Mouse (Mus musculus): ENCODE data around the gene Tle1. TPM values are rescaled to one million over a fixed set of nuclear protein-coding genes. Genes with fewer than 3 reads are reported as not detected.
A peak's percentile ranks its signal among the peaks of the same experiment; 100 is the strongest.

Tle1 gene
- polyA plus RNA-seq, 1 experiment from 2014 or later: 29.8 TPM

DNA sequence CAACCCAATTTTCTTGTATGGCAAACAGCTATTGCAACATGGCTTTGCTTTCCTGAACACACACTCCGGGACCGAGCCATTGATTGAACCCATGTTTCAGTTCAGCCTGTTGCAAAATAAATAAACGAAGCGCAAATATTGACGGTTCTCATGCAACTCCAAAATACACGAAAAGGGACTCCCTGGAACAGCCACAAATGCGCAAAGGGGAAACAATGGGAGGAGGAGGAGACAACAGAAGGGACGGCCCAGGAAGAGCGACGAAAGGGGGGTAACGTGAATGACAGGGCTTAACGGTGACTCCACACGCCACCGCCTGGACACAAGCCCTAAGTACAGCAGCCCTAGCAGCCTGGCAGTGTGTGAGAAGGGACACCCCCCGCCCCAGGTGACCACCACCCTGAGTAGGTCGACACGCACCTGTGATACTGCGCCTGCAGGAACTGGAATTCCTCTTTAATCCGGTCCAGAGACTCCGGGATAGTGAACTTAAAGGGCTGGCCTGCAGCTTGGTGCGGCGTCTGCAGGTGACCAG is 1.8 kb downstream of the Tle1 start:
- under 1% methylated on average over 22 of the region's 22 CpGs for WGBS
- Histone ChIP-seq H3K27me3 (ENCODE audit: control insufficient read depth, insufficient read depth, low read length) (no peaks in the 10 kb centered on the region), H3K4me1 (ENCODE audit: control insufficient read depth, insufficient read depth, low read length) (peaks cover 21% of the 10 kb centered on the region), H3K4me3 (ENCODE audit: low read depth, low read length) (peak overlapping the region; percentile 85), H3K9ac (replicated peaks; ENCODE audit: low read depth, low read length) (peak overlapping the region; percentile 88), H3K4me2 (ENCODE audit: low read depth, low read length) (peak overlapping the region; percentile 78), H3K36me3 (ENCODE audit: control insufficient read depth, insufficient read depth, low read length) (no peaks in the 10 kb centered on the region), H3K27ac (ENCODE audit: low read depth, low read length) (no peak overlapping the region), H3K9me3 (ENCODE audit: control insufficient read depth, low read length) (no peaks in the 10 kb centered on the region)
- peak; percentile 38 for ATAC-seq (ENCODE audit: low read depth)

DNA sequence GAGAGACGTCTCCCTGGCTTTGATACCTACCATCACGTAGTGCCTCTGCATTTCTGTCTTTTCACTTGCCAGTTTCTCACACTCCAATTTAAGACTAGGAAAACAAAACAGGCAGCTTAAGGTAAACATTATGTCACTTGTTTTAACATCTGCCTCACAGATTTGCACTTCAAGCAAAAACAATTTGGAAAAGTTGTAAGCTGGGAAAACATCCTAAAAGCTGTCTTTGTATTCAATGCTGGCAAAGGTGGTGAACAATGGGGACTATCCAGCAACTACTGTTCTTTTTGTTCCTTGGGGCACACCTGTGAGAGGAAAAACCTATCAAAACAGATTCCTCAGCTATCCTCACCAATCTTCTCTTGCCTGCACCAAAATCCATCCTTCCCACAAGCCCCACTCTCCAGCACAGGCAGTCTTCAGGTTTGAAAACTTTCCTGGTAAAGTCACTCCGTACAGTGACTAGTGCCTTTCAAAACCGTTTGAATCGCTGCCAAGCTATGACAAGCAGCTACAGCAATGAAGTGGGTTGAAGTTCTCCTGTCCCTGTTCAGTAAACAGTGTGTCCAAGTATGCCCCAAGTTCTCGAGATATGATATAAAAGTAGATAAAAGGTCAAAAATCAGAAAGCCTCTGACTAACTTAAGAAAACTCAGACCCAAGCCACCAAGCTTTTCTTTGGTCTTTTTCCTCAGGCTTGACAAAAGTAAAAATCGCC is 2.7 kb downstream of the Tle1 start:
- 13% methylated on average over 7 of the region's 7 CpGs for WGBS
- H3K27me3 ChIP-seq (ENCODE audit: control insufficient read depth, insufficient read depth, low read length): no peaks in the 10 kb centered on the region
- H3K4me1 ChIP-seq (ENCODE audit: control insufficient read depth, insufficient read depth, low read length): peaks cover 21% of the 10 kb centered on the region
- H3K4me3 ChIP-seq (ENCODE audit: low read depth, low read length): peak overlapping the region; percentile 85
- no peaks in the 10 kb centered on the region for H3K36me3 ChIP-seq (ENCODE audit: control insufficient read depth, insufficient read depth, low read length)
- ATAC-seq (ENCODE audit: low read depth): no peak
- no peaks in the 10 kb centered on the region for H3K9me3 ChIP-seq (ENCODE audit: control insufficient read depth, low read length)
- H3K9ac ChIP-seq (replicated peaks; ENCODE audit: low read depth, low read length): peak overlapping the region; percentile 88
- peak overlapping the region; percentile 78 for H3K4me2 ChIP-seq (ENCODE audit: low read depth, low read length)
- no peak overlapping the region for H3K27ac ChIP-seq (ENCODE audit: low read depth, low read length)

DNA sequence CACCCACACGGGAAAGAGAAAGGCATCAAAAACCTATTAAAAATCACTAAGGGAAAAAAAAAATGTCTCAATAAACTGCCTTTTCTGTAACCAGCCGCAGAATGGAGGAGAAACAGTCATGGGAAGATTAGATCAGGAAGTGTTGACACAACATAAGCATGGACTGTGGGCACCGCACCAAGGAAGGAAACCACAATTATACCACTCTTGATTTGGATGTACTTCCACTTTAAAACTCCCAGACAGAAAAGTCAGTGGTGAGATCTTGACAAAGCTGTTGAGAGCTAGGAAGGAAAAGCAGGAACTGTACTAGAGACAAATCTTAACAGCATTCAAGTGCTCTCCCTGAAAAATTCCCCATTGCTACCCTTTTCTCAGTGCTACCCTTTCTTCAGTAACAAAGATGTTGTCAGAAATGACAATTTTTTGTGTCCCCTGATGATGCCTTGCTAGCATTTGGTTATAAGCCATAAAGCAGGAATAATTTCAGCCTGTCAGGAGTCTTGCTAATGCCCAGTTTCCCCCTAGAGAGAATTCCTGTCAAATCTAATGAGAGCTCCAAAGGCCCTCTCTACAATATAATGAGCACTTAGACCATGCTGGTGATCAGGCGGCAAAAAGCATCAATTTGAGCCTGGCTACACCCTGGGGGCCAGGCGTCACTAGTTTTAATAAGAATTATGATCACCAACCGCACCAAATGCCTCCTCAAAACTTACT is 5.4 kb downstream of the Tle1 start:
- WGBS: 29% methylated on average over 6 of the region's 6 CpGs
- Histone ChIP-seq H3K27ac (ENCODE audit: low read depth, low read length) (no peak overlapping the region), H3K36me3 (ENCODE audit: control insufficient read depth, insufficient read depth, low read length) (no peaks in the 10 kb centered on the region), H3K27me3 (ENCODE audit: control insufficient read depth, insufficient read depth, low read length) (no peaks in the 10 kb centered on the region), H3K9me3 (ENCODE audit: control insufficient read depth, low read length) (no peaks in the 10 kb centered on the region), H3K4me2 (ENCODE audit: low read depth, low read length) (peak overlapping the region; percentile 78), H3K4me1 (ENCODE audit: control insufficient read depth, insufficient read depth, low read length) (peaks cover 21% of the 10 kb centered on the region), H3K4me3 (ENCODE audit: low read depth, low read length) (peak overlapping the region; percentile 11; the same call in 1 of the 2 replicates), H3K9ac (replicated peaks; ENCODE audit: low read depth, low read length) (no peak overlapping the region)
- no peak for ATAC-seq (ENCODE audit: low read depth)

DNA sequence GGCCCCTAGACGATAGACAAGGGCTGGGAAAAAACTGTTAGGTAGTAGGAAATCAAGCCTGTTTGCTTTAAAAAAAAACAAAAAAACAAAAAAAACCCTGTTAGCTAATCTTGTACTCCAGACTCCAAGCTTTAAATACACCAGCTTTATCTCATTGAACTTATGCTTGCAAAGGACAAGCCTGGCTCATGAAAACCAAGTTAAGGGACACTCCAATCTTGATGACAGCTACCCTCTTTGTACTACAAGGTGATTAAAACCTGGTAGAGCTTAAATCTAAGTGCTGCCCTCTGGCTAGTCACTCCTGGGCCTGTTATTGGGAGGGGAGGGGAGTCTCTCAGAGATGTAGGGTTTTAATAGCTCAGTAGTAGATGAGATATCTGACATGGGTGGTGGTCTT is 7.4 kb downstream of the Tle1 start:
- Histone ChIP-seq H3K4me1 (ENCODE audit: control insufficient read depth, insufficient read depth, low read length) (peaks cover 21% of the 10 kb centered on the region), H3K27ac (ENCODE audit: low read depth, low read length) (no peak overlapping the region), H3K27me3 (ENCODE audit: control insufficient read depth, insufficient read depth, low read length) (no peaks in the 10 kb centered on the region), H3K36me3 (ENCODE audit: control insufficient read depth, insufficient read depth, low read length) (no peaks in the 10 kb centered on the region), H3K9ac (replicated peaks; ENCODE audit: low read depth, low read length) (no peak overlapping the region), H3K4me3 (ENCODE audit: low read depth, low read length) (no peak overlapping the region), H3K4me2 (ENCODE audit: low read depth, low read length) (no peak overlapping the region), H3K9me3 (ENCODE audit: control insufficient read depth, low read length) (no peaks in the 10 kb centered on the region)
- WGBS: 84% methylated on average over 1 of the region's 1 CpGs
- no peak for ATAC-seq (ENCODE audit: low read depth)

DNA sequence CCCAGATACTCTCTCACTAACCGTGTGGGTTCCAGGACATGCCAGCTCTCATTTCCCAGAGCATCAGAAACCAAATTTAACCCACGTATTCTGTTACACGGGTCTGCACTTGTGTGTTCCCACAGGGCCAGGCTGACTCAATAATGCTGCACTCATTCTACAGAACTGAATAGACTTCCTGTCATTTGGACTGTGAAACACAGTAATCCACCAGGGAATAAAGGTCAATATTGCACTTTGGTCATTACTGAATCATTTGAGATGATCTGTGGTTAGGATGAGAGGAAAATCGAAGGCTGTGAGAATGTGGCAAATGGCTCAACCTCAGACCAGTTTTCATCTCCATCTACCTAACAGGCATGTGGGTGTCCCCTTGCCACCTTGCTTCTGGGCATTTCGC is 16.2 kb downstream of the Tle1 start:
- no peak overlapping the region for H3K4me2 ChIP-seq (ENCODE audit: low read depth, low read length)
- H3K9ac ChIP-seq (replicated peaks; ENCODE audit: low read depth, low read length): no peak overlapping the region
- peaks cover 11% of the 10 kb centered on the region for H3K4me1 ChIP-seq (ENCODE audit: control insufficient read depth, insufficient read depth, low read length)
- ATAC-seq (ENCODE audit: low read depth): peak; percentile 25; the same call in 1 of the 2 replicates
- no peak overlapping the region for H3K27ac ChIP-seq (ENCODE audit: low read depth, low read length)
- no peaks in the 10 kb centered on the region for H3K27me3 ChIP-seq (ENCODE audit: control insufficient read depth, insufficient read depth, low read length)
- H3K36me3 ChIP-seq (ENCODE audit: control insufficient read depth, insufficient read depth, low read length): no peaks in the 10 kb centered on the region
- 66% methylated on average over 5 of the region's 5 CpGs for WGBS
- H3K4me3 ChIP-seq (ENCODE audit: low read depth, low read length): no peak overlapping the region
- no peaks in the 10 kb centered on the region for H3K9me3 ChIP-seq (ENCODE audit: control insufficient read depth, low read length)

DNA sequence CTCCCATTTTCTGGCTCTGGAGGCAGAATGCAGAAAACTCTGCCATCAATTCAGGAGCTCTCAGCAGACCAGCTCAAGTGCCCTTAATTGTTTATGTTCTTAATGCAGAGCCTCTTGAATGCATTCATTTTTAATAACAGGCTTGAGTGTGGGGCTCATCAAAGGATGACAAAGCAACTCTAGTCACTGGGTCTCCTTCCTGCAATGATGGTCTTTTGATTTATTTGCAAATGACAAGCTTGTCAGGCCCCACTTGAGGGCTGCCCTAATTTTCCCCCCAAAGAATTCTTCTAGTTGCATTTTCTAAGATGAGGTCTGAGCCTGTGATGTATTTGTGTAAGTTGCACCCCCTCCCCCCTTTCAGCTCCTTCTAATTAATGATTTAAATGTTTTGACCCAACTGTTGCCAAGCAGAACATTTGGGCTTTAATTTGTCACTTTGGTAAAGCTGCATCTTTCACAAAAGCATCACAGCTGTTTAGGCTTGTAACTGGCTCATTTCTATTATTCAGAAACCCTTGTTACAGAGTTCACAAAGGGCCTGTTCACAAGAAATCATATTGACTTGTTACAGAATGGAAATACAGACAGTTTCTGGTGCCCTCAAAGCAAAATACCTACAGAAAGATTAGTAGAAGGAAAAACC is 18.3 kb downstream of the Tle1 start:
- H3K9me3 ChIP-seq (ENCODE audit: control insufficient read depth, low read length): no peaks in the 10 kb centered on the region
- H3K27me3 ChIP-seq (ENCODE audit: control insufficient read depth, insufficient read depth, low read length): no peaks in the 10 kb centered on the region
- no peak; the same call in 1 of the 2 replicates for ATAC-seq (ENCODE audit: low read depth)
- no peak overlapping the region for H3K27ac ChIP-seq (ENCODE audit: low read depth, low read length)
- H3K36me3 ChIP-seq (ENCODE audit: control insufficient read depth, insufficient read depth, low read length): no peaks in the 10 kb centered on the region
- no peak overlapping the region for H3K4me3 ChIP-seq (ENCODE audit: low read depth, low read length)
- H3K4me1 ChIP-seq (ENCODE audit: control insufficient read depth, insufficient read depth, low read length): peaks cover 11% of the 10 kb centered on the region
- H3K4me2 ChIP-seq (ENCODE audit: low read depth, low read length): no peak overlapping the region
- no peak overlapping the region for H3K9ac ChIP-seq (replicated peaks; ENCODE audit: low read depth, low read length)

DNA sequence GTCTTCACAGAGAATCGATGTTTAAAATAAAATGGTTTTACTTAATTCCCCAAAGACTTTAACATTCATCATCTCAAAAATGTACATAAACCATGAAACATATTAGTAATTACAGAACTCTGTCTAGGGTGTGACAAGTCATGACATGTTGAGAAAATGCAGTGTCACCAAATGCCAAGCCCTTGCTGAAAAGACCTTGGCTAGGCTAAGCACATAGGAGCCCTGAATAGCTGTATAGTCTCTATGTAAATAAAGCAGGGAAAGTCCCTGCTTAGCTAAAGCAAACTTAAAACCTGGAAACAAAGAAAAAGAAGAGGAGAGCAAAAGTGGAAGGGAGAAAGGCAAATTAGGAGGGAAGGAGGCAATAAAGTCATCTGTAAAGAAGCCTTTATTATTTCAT is 24.8 kb downstream of the Tle1 start:
- no peak overlapping the region for H3K9ac ChIP-seq (replicated peaks; ENCODE audit: low read depth, low read length)
- no peaks in the 10 kb centered on the region for H3K4me1 ChIP-seq (ENCODE audit: control insufficient read depth, insufficient read depth, low read length)
- H3K4me2 ChIP-seq (ENCODE audit: low read depth, low read length): no peak overlapping the region
- no peak overlapping the region for H3K27ac ChIP-seq (ENCODE audit: low read depth, low read length)
- no peaks in the 10 kb centered on the region for H3K36me3 ChIP-seq (ENCODE audit: control insufficient read depth, insufficient read depth, low read length)
- H3K4me3 ChIP-seq (ENCODE audit: low read depth, low read length): no peak overlapping the region
- H3K27me3 ChIP-seq (ENCODE audit: control insufficient read depth, insufficient read depth, low read length): no peaks in the 10 kb centered on the region
- no peaks in the 10 kb centered on the region for H3K9me3 ChIP-seq (ENCODE audit: control insufficient read depth, low read length)
- WGBS: 94% methylated on average over 1 of the region's 1 CpGs
- no peak for ATAC-seq (ENCODE audit: low read depth)

DNA sequence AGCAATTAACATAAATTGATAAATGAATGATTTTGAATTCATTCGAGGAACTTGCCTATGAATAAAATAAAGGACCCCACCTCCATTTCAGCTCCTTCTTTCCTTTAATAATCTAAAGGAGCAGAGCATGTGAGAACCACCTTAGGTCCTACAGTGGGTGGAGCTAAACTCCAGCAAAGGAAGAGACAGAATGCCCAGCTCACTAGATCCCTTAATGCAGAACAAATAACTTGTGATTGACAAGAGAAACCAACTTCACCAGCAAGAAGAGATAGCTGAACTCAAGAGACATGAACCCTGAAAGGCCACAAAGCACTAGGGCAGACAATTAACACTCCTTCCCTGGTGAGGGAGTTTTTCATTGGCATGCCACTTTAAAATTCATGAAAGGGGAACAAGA is 32.5 kb downstream of the Tle1 start:
- H3K4me1 ChIP-seq (ENCODE audit: control insufficient read depth, insufficient read depth, low read length): peaks cover 7% of the 10 kb centered on the region; the same call in 1 of the 2 replicates
- H3K4me2 ChIP-seq (ENCODE audit: low read depth, low read length): no peak overlapping the region
- H3K9me3 ChIP-seq (ENCODE audit: control insufficient read depth, low read length): no peaks in the 10 kb centered on the region
- H3K27ac ChIP-seq (ENCODE audit: low read depth, low read length): no peak overlapping the region
- 5% methylated on average over 1 of the region's 1 CpGs for WGBS
- no peaks in the 10 kb centered on the region for H3K36me3 ChIP-seq (ENCODE audit: control insufficient read depth, insufficient read depth, low read length)
- peak; percentile 59 for ATAC-seq (ENCODE audit: low read depth)
- H3K27me3 ChIP-seq (ENCODE audit: control insufficient read depth, insufficient read depth, low read length): no peaks in the 10 kb centered on the region
- H3K4me3 ChIP-seq (ENCODE audit: low read depth, low read length): no peak overlapping the region
- H3K9ac ChIP-seq (replicated peaks; ENCODE audit: low read depth, low read length): no peak overlapping the region

All from neural tube, embryonic 14.5 days (tissue).